Mouse (Mus musculus) midbrain, embryonic 15.5 days (tissue): ENCODE results near the gene 1700030K09Rik. TPM values are rescaled to one million over a fixed set of nuclear protein-coding genes. Genes with fewer than 3 reads are reported as not detected.

ENCODE experiments used
- ATAC-seq: fragments of 200-750 bp; cut with Nextera tagmentation; replicated peaks from 2 replicates; pipeline ENCODE4 v1.8.0; 2017; ENCODE audit warnings: moderate TSS enrichment
- H3K27ac ChIP-seq: fragments of 300-500 bp; sonication (generic); 2 replicates; pipeline ENCODE4 v1.5.1; 2015; ENCODE audit warnings: mild to moderate bottlenecking, inconsistent platforms
- H3K27me3 ChIP-seq: fragments of 300-500 bp; sonication (generic); replicated peaks from 2 replicates; pipeline ENCODE4 v1.6.1; 2015; ENCODE audit warnings: inconsistent platforms
- H3K36me3 ChIP-seq: fragments of 300-500 bp; sonication (generic); replicated peaks from 2 replicates; pipeline ENCODE4 v1.6.1; 2015; ENCODE audit warnings: inconsistent platforms
- H3K4me1 ChIP-seq: fragments of 300-500 bp; sonication (generic); 2 replicates; pipeline ENCODE4 v1.6.1; 2015; ENCODE audit warnings: inconsistent platforms
- H3K4me2 ChIP-seq: fragments of 300-500 bp; sonication (generic); 2 replicates; pipeline ENCODE4 v1.6.1; 2015; ENCODE audit warnings: inconsistent platforms, mild to moderate bottlenecking, moderate library complexity
- H3K4me3 ChIP-seq: fragments of 300-500 bp; sonication (generic); 2 replicates; pipeline ENCODE4 v1.5.1; 2015; ENCODE audit warnings: mild to moderate bottlenecking, inconsistent platforms
- H3K9ac ChIP-seq: fragments of 300-500 bp; sonication (generic); 2 replicates; pipeline ENCODE4 v1.6.1; 2015; ENCODE audit warnings: mild to moderate bottlenecking, inconsistent platforms
- H3K9me3 ChIP-seq: fragments of 300-500 bp; sonication (generic); 2 replicates; pipeline ENCODE4 v1.6.1; 2016; ENCODE audit warnings: inconsistent platforms
- WGBS: fragments of 180-500 bp; shearing (Covaris S2); methylation state at CpG from one replicate; pipeline ENCODE4 v1.1.7; 2015; ENCODE audit warnings: mixed read lengths; 5-methylcytosine and 5-hydroxymethylcytosine counted together
- polyA plus RNA-seq: library from polyadenylated mRNA; unstranded; fragments of >200 nt; fragmentation: Nextera tagmentation; extraction: Ambion mirVana; gene quantifications from 2 replicates; pipeline ENCODE4 v1.2.1, GENCODE M21; 2015

1700030K09Rik gene
- polyA plus RNA-seq, 1 experiment from 2014 or later = 20.4 TPM

- H3K27me3 ChIP-seq = no peaks in the 10 kb centered on the region
- H3K9ac ChIP-seq = no peak overlapping the region
- no peaks in the 10 kb centered on the region for H3K9me3 ChIP-seq
- no peak for ATAC-seq
- no peak overlapping the region for H3K4me2 ChIP-seq
- no peak overlapping the region for H3K4me3 ChIP-seq
- H3K27ac ChIP-seq = no peak overlapping the region
- WGBS = 92% methylated on average over 8 of the region's 8 CpGs
- peaks cover 13% of the 10 kb centered on the region for H3K4me1 ChIP-seq
- peaks cover 72% of the 10 kb centered on the region for H3K36me3 ChIP-seq
Observed at GRCm38 (mm10) chr8:72469984-72470383, 26.3 kb downstream of the 1700030K09Rik start.

- Histone ChIP-seq H3K27me3 (no peaks in the 10 kb centered on the region), H3K4me2 (no peak overlapping the region), H3K36me3 (peaks cover 65% of the 10 kb centered on the region), H3K27ac (no peak overlapping the region), H3K9ac (no peak overlapping the region), H3K9me3 (no peaks in the 10 kb centered on the region), H3K4me1 (peaks cover 14% of the 10 kb centered on the region), H3K4me3 (no peak overlapping the region)
- WGBS = 98% methylated on average over 7 of the region's 7 CpGs
- ATAC-seq = no peak
Observed at GRCm38 (mm10) chr8:72470684-72471083, 27.0 kb downstream of the 1700030K09Rik start.

- Histone ChIP-seq H3K27me3 (no peaks in the 10 kb centered on the region), H3K4me1 (peaks cover 25% of the 10 kb centered on the region), H3K27ac (peak within 1 kb of the TSS; percentile 94), H3K9ac (peak within 1 kb of the TSS; percentile 88), H3K36me3 (peaks cover 23% of the 10 kb centered on the region), H3K4me3 (peak within 1 kb of the TSS; percentile 97), H3K9me3 (no peaks in the 10 kb centered on the region), H3K4me2 (peak within 1 kb of the TSS; percentile 99)
- under 1% methylated on average over 80 of the region's 80 CpGs for WGBS
- ATAC-seq = peak; percentile 98
Observed at GRCm38 (mm10) chr8:72474826-72475546, 31.3 kb downstream of the 1700030K09Rik start, which contains the start of gene Cherp. Cherp (minus strand) TSS chr8:72475226.

- Histone ChIP-seq H3K4me2 (no peak overlapping the region), H3K27me3 (no peaks in the 10 kb centered on the region), H3K27ac (no peak overlapping the region), H3K4me3 (no peak overlapping the region), H3K9ac (no peak overlapping the region), H3K9me3 (no peaks in the 10 kb centered on the region), H3K36me3 (peaks cover 12% of the 10 kb centered on the region; the same call in 1 of the 2 replicates), H3K4me1 (peaks cover 5% of the 10 kb centered on the region)
- 93% methylated on average over 6 of the region's 6 CpGs for WGBS
- no peak for ATAC-seq
Observed at GRCm38 (mm10) chr8:72485456-72486199, 41.9 kb downstream of the 1700030K09Rik start.

GRCm38 (mm10) chr8:72487014-72487413, 43.3 kb downstream of the 1700030K09Rik start:
- ATAC-seq = no peak
- H3K27ac ChIP-seq = no peak overlapping the region

GRCm38 (mm10) chr8:72491017-72491416, 47.3 kb downstream of the 1700030K09Rik start:
- H3K4me1 ChIP-seq = peaks cover 35% of the 10 kb centered on the region
- H3K27ac ChIP-seq = no peak overlapping the region
- H3K9ac ChIP-seq = no peak overlapping the region
- H3K4me3 ChIP-seq = peak overlapping the region; percentile 60
- ATAC-seq = no peak
- 87% methylated on average over 2 of the region's 2 CpGs for WGBS
- peaks cover 3% of the 10 kb centered on the region; the same call in 1 of the 2 replicates for H3K36me3 ChIP-seq
- H3K4me2 ChIP-seq = peak overlapping the region; percentile 84
- H3K9me3 ChIP-seq = no peaks in the 10 kb centered on the region
- no peaks in the 10 kb centered on the region for H3K27me3 ChIP-seq

More at GRCm38 (mm10) chr8:72487014-72487413, 43.3 kb downstream of the 1700030K09Rik start:
- Histone ChIP-seq H3K4me2 (no peak overlapping the region), H3K4me1 (peaks cover 19% of the 10 kb centered on the region), H3K36me3 (peaks cover 10% of the 10 kb centered on the region; the same call in 1 of the 2 replicates), H3K27me3 (no peaks in the 10 kb centered on the region), H3K9ac (no peak overlapping the region), H3K9me3 (no peaks in the 10 kb centered on the region), H3K4me3 (no peak overlapping the region)

GRCm38 (mm10) chr8:72491680-72492621, 48.3 kb downstream of the 1700030K09Rik start, which contains the start of gene Slc35e1:
Slc35e1 (minus strand) TSS chr8:72492614.
- Histone ChIP-seq H3K27me3 (no peaks in the 10 kb centered on the region), H3K36me3 (peaks cover 3% of the 10 kb centered on the region; the same call in 1 of the 2 replicates), H3K9ac (peak within 1 kb of the TSS; percentile 66), H3K27ac (peak within 1 kb of the TSS; percentile 81), H3K4me3 (peak within 1 kb of the TSS; percentile 60), H3K4me1 (peaks cover 35% of the 10 kb centered on the region), H3K9me3 (no peaks in the 10 kb centered on the region), H3K4me2 (peak within 1 kb of the TSS; percentile 84)
- peak; percentile 79 for ATAC-seq
- under 1% methylated on average over 97 of the region's 98 CpGs for WGBS

- ATAC-seq = peak; percentile 98
Observed at GRCm38 (mm10) chr8:72492622-72493081, 49.0 kb downstream of the 1700030K09Rik start.

GRCm38 (mm10) chr8:72493381-72493780, 49.7 kb downstream of the 1700030K09Rik start:
- Histone ChIP-seq H3K27me3 (no peaks in the 10 kb centered on the region), H3K36me3 (peaks cover 3% of the 10 kb centered on the region; the same call in 1 of the 2 replicates), H3K9ac (peak overlapping the region; percentile 47), H3K4me2 (peak overlapping the region; percentile 65), H3K27ac (peak overlapping the region; percentile 81), H3K9me3 (no peaks in the 10 kb centered on the region), H3K4me1 (peaks cover 35% of the 10 kb centered on the region), H3K4me3 (peak overlapping the region; percentile 60)
- WGBS = 12% methylated on average over 8 of the region's 8 CpGs
- ATAC-seq = no peak

More at GRCm38 (mm10) chr8:72492622-72493081, 49.0 kb downstream of the 1700030K09Rik start:
- peaks cover 35% of the 10 kb centered on the region for H3K4me1 ChIP-seq
- peak overlapping the region; percentile 81 for H3K27ac ChIP-seq
- H3K4me3 ChIP-seq = peak overlapping the region; percentile 60
- peak overlapping the region; percentile 66 for H3K9ac ChIP-seq
- no peaks in the 10 kb centered on the region for H3K27me3 ChIP-seq
- peak overlapping the region; percentile 84 for H3K4me2 ChIP-seq
- H3K36me3 ChIP-seq = peaks cover 3% of the 10 kb centered on the region; the same call in 1 of the 2 replicates
- H3K9me3 ChIP-seq = no peaks in the 10 kb centered on the region
- under 1% methylated on average over 56 of the region's 56 CpGs for WGBS

- no peak overlapping the region for H3K27ac ChIP-seq
- H3K9ac ChIP-seq = no peak overlapping the region
- H3K4me1 ChIP-seq = peaks cover 30% of the 10 kb centered on the region
- no peaks in the 10 kb centered on the region for H3K9me3 ChIP-seq
- H3K27me3 ChIP-seq = no peaks in the 10 kb centered on the region
- no peak overlapping the region for H3K4me3 ChIP-seq
- no peak for ATAC-seq
- 88% methylated on average over 23 of the region's 23 CpGs for WGBS
- peaks cover 3% of the 10 kb centered on the region; the same call in 1 of the 2 replicates for H3K36me3 ChIP-seq
- H3K4me2 ChIP-seq = no peak overlapping the region
Observed at GRCm38 (mm10) chr8:72495411-72496111, 51.9 kb downstream of the 1700030K09Rik start.

GRCm38 (mm10) chr8:72496217-72496616, 52.5 kb downstream of the 1700030K09Rik start:
- no peak for ATAC-seq
- Histone ChIP-seq H3K36me3 (peaks cover 3% of the 10 kb centered on the region; the same call in 1 of the 2 replicates), H3K9me3 (no peaks in the 10 kb centered on the region), H3K9ac (no peak overlapping the region), H3K4me3 (no peak overlapping the region), H3K27ac (no peak overlapping the region), H3K4me2 (no peak overlapping the region), H3K27me3 (no peaks in the 10 kb centered on the region), H3K4me1 (peaks cover 24% of the 10 kb centered on the region)
- 90% methylated on average over 19 of the region's 19 CpGs for WGBS
